Mouse (Mus musculus) T-cell, adult 2 months (primary cell): Measurements from ENCODE around the gene Olfr722.
"Not testable (repeated sequence)": the region's sequence is repeated elsewhere in the genome, so short reads cannot be mapped to it uniquely, and the experiment has no call there.

ENCODE experiments used
- DNase-seq: peaks from one replicate; pipeline ENCODE4 v3.0.0; 2022; ENCODE audit warnings: low spot score

The Olfr722 gene

GRCm38 (mm10) chr14:49901899-49902298 lies at the start of gene Olfr722:
TSS of gene Olfr722 (minus strand) at chr14:49901999.
- no peak for DNase-seq

- DNase-seq: not testable (repeated sequence)
These were observed 29.9 kb upstream of the Olfr722 start, which contains the start of gene Olfr723 for GRCm38 (mm10) chr14:49931687-49932086. TSS of gene Olfr723 (minus strand) at chr14:49931787.

GRCm38 (mm10) chr14:49860387-49860786 lies 41.4 kb downstream of the Olfr722 start:
- no peak for DNase-seq
